Mouse (Mus musculus) limb, embryonic 11.5 days (tissue): ENCODE measurements around the gene Olfr656. TPM values are rescaled to one million over a fixed set of nuclear protein-coding genes. Genes with fewer than 3 reads are reported as not detected.
A peak's percentile ranks its signal among the peaks of the same experiment; 100 is the strongest.

Experiments
- ATAC-seq: fragments of 200-750 bp; cut with Nextera tagmentation; 2 replicates; pipeline ENCODE4 v1.8.0; 2017; ENCODE audit warnings: low read depth; ENCODE audit not compliant: insufficient number of reproducible peaks, low FRiP score, low TSS enrichment
- DNase-seq: peaks from one replicate; pipeline ENCODE4 v3.0.0-alpha.2; 2015; ENCODE audit warnings: low spot score
- H3K27ac ChIP-seq: fragments of 300-500 bp; sonication (generic); replicated peaks from 2 replicates; pipeline ENCODE4 v1.5.1; 2014; ENCODE audit warnings: low read depth, mild to moderate bottlenecking, low read length
- H3K27me3 ChIP-seq: fragments of 300-500 bp; sonication (generic); 2 replicates; pipeline ENCODE4 v1.6.1; 2014; ENCODE audit warnings: mild to moderate bottlenecking, low read length, mixed read lengths; ENCODE audit not compliant: control insufficient read depth, insufficient read depth
- H3K36me3 ChIP-seq: fragments of 300-500 bp; sonication (generic); 2 replicates; pipeline ENCODE4 v1.6.1; 2014; ENCODE audit warnings: mild to moderate bottlenecking, low read length, moderate library complexity, mixed read lengths; ENCODE audit not compliant: control insufficient read depth, insufficient read depth
- H3K4me1 ChIP-seq: fragments of 300-500 bp; sonication (generic); 2 replicates; pipeline ENCODE4 v1.6.1; 2014; ENCODE audit warnings: low read length, mixed read lengths; ENCODE audit not compliant: control insufficient read depth, insufficient read depth
- H3K4me2 ChIP-seq: fragments of 300-500 bp; sonication (generic); 2 replicates; pipeline ENCODE4 v1.6.1; 2014; ENCODE audit warnings: low read depth, mild to moderate bottlenecking, moderate library complexity; ENCODE audit not compliant: severe bottlenecking
- H3K4me3 ChIP-seq: fragments of 300-500 bp; sonication (generic); 2 replicates; pipeline ENCODE4 v1.5.1; 2014; ENCODE audit warnings: low read depth, low read length
- H3K9ac ChIP-seq: fragments of 300-500 bp; sonication (generic); 2 replicates; pipeline ENCODE4 v1.6.1; 2014; ENCODE audit warnings: mild to moderate bottlenecking, low read length
- H3K9me3 ChIP-seq: fragments of 300-500 bp; sonication (generic); 2 replicates; pipeline ENCODE4 v1.6.1; 2016; ENCODE audit warnings: low read length; ENCODE audit not compliant: control insufficient read depth
- WGBS: fragments of 180-500 bp; shearing (Covaris S2); extraction: QIAGEN DNeasy Blood & Tissue Kit; methylation state at CpG from one replicate; pipeline ENCODE4 v1.1.7; 2014; 5-methylcytosine and 5-hydroxymethylcytosine counted together
- polyA plus RNA-seq: library from polyadenylated mRNA; unstranded; fragments of >200 nt; fragmentation: Nextera tagmentation; extraction: Ambion mirVana; gene quantifications from 2 replicates; pipeline ENCODE4 v1.2.1, GENCODE M21; 2014

Olfr656 gene
- polyA plus RNA-seq = not detected in 2 replicates

- no peaks in the 10 kb centered on the region for H3K9me3 ChIP-seq
- H3K36me3 ChIP-seq = no peaks in the 10 kb centered on the region
- H3K4me1 ChIP-seq = no peaks in the 10 kb centered on the region
- H3K4me2 ChIP-seq = no peak within 1 kb of the TSS
- no peak for DNase-seq
- no peak for ATAC-seq
- 84% methylated on average over 4 of the region's 4 CpGs for WGBS
- H3K9ac ChIP-seq = no peak within 1 kb of the TSS
- no peak within 1 kb of the TSS for H3K27ac ChIP-seq
- no peak within 1 kb of the TSS for H3K4me3 ChIP-seq
- H3K27me3 ChIP-seq = no peaks in the 10 kb centered on the region
These were observed at the start of gene Olfr656 for GRCm38 (mm10) chr7:104613655-104614054. Gene Olfr656 (plus strand): TSS chr7:104613955.

GRCm38 (mm10) chr7:104577014-104577413, 36.7 kb upstream of the Olfr656 start, which contains the start of gene Olfr653:
Gene Olfr653 (plus strand): TSS chr7:104577314.
- Histone ChIP-seq H3K4me2 (no peak within 1 kb of the TSS), H3K4me1 (no peaks in the 10 kb centered on the region), H3K4me3 (no peak within 1 kb of the TSS), H3K27me3 (no peaks in the 10 kb centered on the region), H3K36me3 (no peaks in the 10 kb centered on the region), H3K27ac (no peak within 1 kb of the TSS), H3K9ac (no peak within 1 kb of the TSS), H3K9me3 (no peaks in the 10 kb centered on the region)
- no peak for ATAC-seq
- 79% methylated on average over 2 of the region's 2 CpGs for WGBS
- no peak for DNase-seq

- Histone ChIP-seq H3K36me3 (no peaks in the 10 kb centered on the region), H3K4me3 (no peak overlapping the region), H3K27me3 (no peaks in the 10 kb centered on the region), H3K9ac (no peak overlapping the region), H3K9me3 (no peaks in the 10 kb centered on the region), H3K4me2 (no peak overlapping the region), H3K4me1 (no peaks in the 10 kb centered on the region), H3K27ac (no peak overlapping the region)
- ATAC-seq (no peak), DNase-seq (no peak)
- WGBS = 92% methylated on average over 4 of the region's 4 CpGs
These were observed 32.9 kb upstream of the Olfr656 start for GRCm38 (mm10) chr7:104580846-104581245.

DNA sequence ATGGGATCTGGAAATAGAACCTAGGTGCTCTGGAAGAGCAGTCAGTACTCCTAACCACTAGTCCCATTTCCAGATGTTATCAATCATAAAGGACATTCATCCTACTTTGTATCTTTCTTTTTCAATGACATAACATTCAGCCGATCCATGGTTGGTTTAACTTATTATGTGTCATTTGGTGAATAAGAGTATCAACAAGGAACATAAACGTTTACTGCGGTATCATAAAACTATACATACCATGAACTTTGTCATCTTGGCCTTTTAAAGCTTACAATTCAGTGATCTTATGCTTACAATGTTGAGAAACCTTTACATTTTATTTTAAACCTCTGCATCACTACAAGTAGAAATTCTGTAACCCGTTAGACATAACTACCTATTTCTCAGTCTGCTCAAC, 32.3 kb upstream of the Olfr656 start:
- WGBS = 84% methylated on average over 4 of the region's 4 CpGs
- DNase-seq = no peak
- Histone ChIP-seq H3K9me3 (no peaks in the 10 kb centered on the region), H3K9ac (no peak overlapping the region), H3K4me2 (no peak overlapping the region), H3K4me1 (no peaks in the 10 kb centered on the region), H3K36me3 (no peaks in the 10 kb centered on the region), H3K27me3 (no peaks in the 10 kb centered on the region), H3K27ac (no peak overlapping the region), H3K4me3 (no peak overlapping the region)
- no peak for ATAC-seq

DNA sequence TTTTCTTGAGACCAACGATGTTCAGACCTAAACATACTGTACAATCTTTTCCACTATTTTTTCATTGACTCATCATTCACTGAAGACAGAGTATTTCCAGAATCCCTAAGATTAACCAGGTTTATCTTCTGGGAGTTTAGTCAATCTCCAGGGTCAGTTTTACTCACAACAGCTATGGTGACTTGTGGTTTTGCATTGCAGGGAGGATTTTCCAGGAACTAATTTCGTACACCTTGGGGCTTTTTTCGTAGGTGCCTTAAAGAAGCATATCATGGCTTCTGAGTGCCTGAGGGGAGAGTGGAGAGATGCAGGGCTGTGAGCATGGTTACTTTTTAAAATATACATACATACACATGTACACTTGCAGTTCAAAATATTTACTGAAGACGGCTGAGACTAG, 27.0 kb upstream of the Olfr656 start, which contains the start of gene Olfr654:
Olfr654 (plus strand) TSS at position 301 of the 400 bp plus-strand sequence.
- H3K4me2 ChIP-seq = no peak within 1 kb of the TSS
- no peaks in the 10 kb centered on the region for H3K36me3 ChIP-seq
- 87% methylated on average over 4 of the region's 4 CpGs for WGBS
- H3K4me1 ChIP-seq = no peaks in the 10 kb centered on the region
- DNase-seq (no peak), ATAC-seq (no peak)
- H3K27me3 ChIP-seq = no peaks in the 10 kb centered on the region
- no peak within 1 kb of the TSS for H3K9ac ChIP-seq
- H3K27ac ChIP-seq = no peak within 1 kb of the TSS
- H3K9me3 ChIP-seq = no peaks in the 10 kb centered on the region
- H3K4me3 ChIP-seq = no peak within 1 kb of the TSS

DNA sequence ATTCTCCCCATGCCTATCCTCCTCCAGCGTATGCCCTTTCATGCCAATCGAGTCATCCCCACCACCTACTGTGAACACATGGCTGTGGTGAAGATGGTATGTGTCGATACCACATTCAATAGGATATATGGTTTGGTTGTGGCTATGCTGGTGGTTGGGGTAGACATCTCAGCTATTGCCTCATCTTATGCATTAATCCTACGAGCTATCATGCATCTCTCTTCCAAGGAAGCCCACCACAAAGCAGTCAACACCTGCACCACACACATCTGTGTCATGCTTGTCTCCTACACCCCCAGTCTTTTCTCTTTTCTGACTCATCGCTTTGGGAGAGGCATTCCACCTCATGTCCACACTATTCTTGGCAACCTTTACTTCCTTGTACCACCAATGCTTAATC, 25.5 kb upstream of the Olfr656 start:
- no peak overlapping the region for H3K4me3 ChIP-seq
- no peaks in the 10 kb centered on the region for H3K4me1 ChIP-seq
- 86% methylated on average over 5 of the region's 5 CpGs for WGBS
- no peak for DNase-seq
- ATAC-seq = no peak
- H3K4me2 ChIP-seq = no peak overlapping the region
- no peaks in the 10 kb centered on the region for H3K27me3 ChIP-seq
- no peak overlapping the region for H3K9ac ChIP-seq
- no peaks in the 10 kb centered on the region for H3K9me3 ChIP-seq
- no peak overlapping the region for H3K27ac ChIP-seq
- no peaks in the 10 kb centered on the region for H3K36me3 ChIP-seq

- H3K9ac ChIP-seq = no peak within 1 kb of the TSS
- no peak within 1 kb of the TSS for H3K4me3 ChIP-seq
- ATAC-seq = no peak
- no peak for DNase-seq
- no peak within 1 kb of the TSS for H3K27ac ChIP-seq
- H3K36me3 ChIP-seq = no peaks in the 10 kb centered on the region
- WGBS = 85% methylated on average over 2 of the region's 2 CpGs
- no peak within 1 kb of the TSS for H3K4me2 ChIP-seq
- H3K27me3 ChIP-seq = no peaks in the 10 kb centered on the region
- no peaks in the 10 kb centered on the region for H3K9me3 ChIP-seq
- no peaks in the 10 kb centered on the region for H3K4me1 ChIP-seq
These were observed 12.1 kb upstream of the Olfr656 start, which contains the start of gene Olfr655 for GRCm38 (mm10) chr7:104601679-104602078. Gene Olfr655 (minus strand): TSS chr7:104601779.

DNA sequence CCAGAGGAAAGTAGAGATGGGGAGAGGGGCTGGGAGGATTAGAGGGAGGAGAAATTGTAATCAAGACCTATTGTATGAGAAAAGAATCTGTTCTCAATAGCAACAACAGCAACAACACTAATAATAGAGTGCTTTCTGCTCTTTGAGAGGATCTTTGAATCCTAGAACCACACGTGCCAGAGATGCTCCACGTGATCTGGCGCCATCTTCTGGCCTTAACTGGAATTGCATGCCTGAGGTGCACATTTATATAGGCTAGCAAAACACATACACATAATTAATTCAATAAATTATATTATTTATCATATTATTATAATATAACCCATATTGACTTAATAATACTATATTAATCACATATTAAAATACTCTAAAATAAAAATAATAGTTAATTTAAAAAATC, 10.6 kb upstream of the Olfr656 start:
- Histone ChIP-seq H3K27ac (no peak overlapping the region), H3K9ac (no peak overlapping the region), H3K4me1 (no peaks in the 10 kb centered on the region), H3K4me2 (no peak overlapping the region), H3K27me3 (no peaks in the 10 kb centered on the region), H3K9me3 (no peaks in the 10 kb centered on the region), H3K36me3 (no peaks in the 10 kb centered on the region), H3K4me3 (no peak overlapping the region)
- ATAC-seq (no peak), DNase-seq (peak; percentile 65)
- 1% methylated on average over 3 of the region's 3 CpGs for WGBS

- Histone ChIP-seq H3K27ac (no peak overlapping the region), H3K4me1 (no peaks in the 10 kb centered on the region), H3K9ac (no peak overlapping the region), H3K4me3 (no peak overlapping the region), H3K36me3 (no peaks in the 10 kb centered on the region), H3K27me3 (no peaks in the 10 kb centered on the region), H3K9me3 (no peaks in the 10 kb centered on the region), H3K4me2 (no peak overlapping the region)
- ATAC-seq = no peak
- DNase-seq = no peak
These were observed 9.0 kb upstream of the Olfr656 start for GRCm38 (mm10) chr7:104604727-104605126.
